Mouse (Mus musculus) T-cell, adult 66 days (primary cell): ENCODE measurements around the gene Angptl6. TPM values are rescaled to one million over a fixed set of nuclear protein-coding genes. Genes with fewer than 3 reads are reported as not detected.

Source experiments
- total RNA-seq, 2 experiments: library from RNA; stranded (reverse); gene quantifications; 3 replicates in 1 of 2; 4 replicates in 1 of 2; pipeline ENCODE4 v1.2.4; 2023

The Angptl6 gene
- total RNA-seq: 1 to 10 TPM; 1.1 to 3.0 TPM

GRCm38 (mm10) chr9:20879097-20879792, at the start of gene Angptl6:
Gene Angptl6 (minus strand): TSS chr9:20879727.

GRCm38 (mm10) chr9:20898511-20899073, 19.1 kb upstream of the Angptl6 start, which contains the start of gene Eif3g:
Gene Eif3g (minus strand): TSS chr9:20898623.

GRCm38 (mm10) chr9:20887704-20888385, 8.3 kb upstream of the Angptl6 start, which contains the start of gene Ppan:
Gene Ppan (plus strand): TSS chr9:20888175.

GRCm38 (mm10) chr9:20868448-20869001, 11.0 kb downstream of the Angptl6 start, which contains the start of gene A230050P20Rik:
Gene A230050P20Rik (plus strand): TSS chr9:20868642.

Other genes with a start within 250 kb of the Angptl6 start
- gene Ubl5, start 236.8 kb downstream of the Angptl6 start, total RNA-seq: 100 to 1,000 TPM; 333 to 334 TPM
- gene Fbxl12, start 235.0 kb downstream of the Angptl6 start, total RNA-seq: 100 to 1,000 TPM; 108 to 121 TPM
- 10 to 100 TPM; 24.4 to 31.2 TPM for gene Pin1, start 227.6 kb downstream of the Angptl6 start, total RNA-seq
- gene Olfm2, start 133.4 kb downstream of the Angptl6 start, total RNA-seq: not detected
- not detected for gene Col5a3, start 64.7 kb downstream of the Angptl6 start, total RNA-seq
- not detected for gene Rdh8, start 61.2 kb downstream of the Angptl6 start, total RNA-seq
- 10 to 100 TPM; 59.7 to 65.3 TPM for gene A230050P20Rik, start 11.1 kb downstream of the Angptl6 start, total RNA-seq
- 100 to 1,000 TPM in 1 of 2 experiments, 10 to 100 TPM in 1; 95.1 to 102 TPM for gene Ppan, start 8.4 kb upstream of the Angptl6 start, total RNA-seq
- gene Eif3g, start 18.9 kb upstream of the Angptl6 start, total RNA-seq: 100 to 1,000 TPM; 187 to 197 TPM
- gene Dnmt1, start 80.2 kb upstream of the Angptl6 start, total RNA-seq: 100 to 1,000 TPM in 1 of 2 experiments, 10 to 100 TPM in 1; 99.8 to 107 TPM
- 1 to 10 TPM; 2.5 to 6.7 TPM for gene S1pr2, start 97.1 kb upstream of the Angptl6 start, total RNA-seq
- 10 to 100 TPM; 51.2 to 53.0 TPM for gene Mrpl4, start 123.0 kb upstream of the Angptl6 start, total RNA-seq
- gene Icam1, start 136.3 kb upstream of the Angptl6 start, total RNA-seq: 10 to 100 TPM; 43.1 to 49.4 TPM
- 1 to 10 TPM in 1 of 2 experiments, under 1 TPM in 1; 0.56 to 1.2 TPM for gene Icam4, start 149.6 kb upstream of the Angptl6 start, total RNA-seq
- gene Icam5, start 152.3 kb upstream of the Angptl6 start, total RNA-seq: under 1 TPM; 0.62 to 0.73 TPM
- 1 to 10 TPM; 2.6 to 3.7 TPM for gene Zglp1, start 187.4 kb upstream of the Angptl6 start, total RNA-seq
- gene Gm49373, start 193.4 kb upstream of the Angptl6 start, total RNA-seq: 1 to 10 TPM; 2.3 to 4.1 TPM
- 10 to 100 TPM; 33.5 to 34.0 TPM for gene Fdx1l, start 193.9 kb upstream of the Angptl6 start, total RNA-seq
- gene Gm38431, start 212.3 kb upstream of the Angptl6 start, total RNA-seq: 10 to 100 TPM; 12.8 to 16.0 TPM
- gene Raver1, start 212.3 kb upstream of the Angptl6 start, total RNA-seq: 100 to 1,000 TPM; 110 to 111 TPM